ENCODE assay signal across 14 mouse cellular contexts in the genomic region with DNA sequence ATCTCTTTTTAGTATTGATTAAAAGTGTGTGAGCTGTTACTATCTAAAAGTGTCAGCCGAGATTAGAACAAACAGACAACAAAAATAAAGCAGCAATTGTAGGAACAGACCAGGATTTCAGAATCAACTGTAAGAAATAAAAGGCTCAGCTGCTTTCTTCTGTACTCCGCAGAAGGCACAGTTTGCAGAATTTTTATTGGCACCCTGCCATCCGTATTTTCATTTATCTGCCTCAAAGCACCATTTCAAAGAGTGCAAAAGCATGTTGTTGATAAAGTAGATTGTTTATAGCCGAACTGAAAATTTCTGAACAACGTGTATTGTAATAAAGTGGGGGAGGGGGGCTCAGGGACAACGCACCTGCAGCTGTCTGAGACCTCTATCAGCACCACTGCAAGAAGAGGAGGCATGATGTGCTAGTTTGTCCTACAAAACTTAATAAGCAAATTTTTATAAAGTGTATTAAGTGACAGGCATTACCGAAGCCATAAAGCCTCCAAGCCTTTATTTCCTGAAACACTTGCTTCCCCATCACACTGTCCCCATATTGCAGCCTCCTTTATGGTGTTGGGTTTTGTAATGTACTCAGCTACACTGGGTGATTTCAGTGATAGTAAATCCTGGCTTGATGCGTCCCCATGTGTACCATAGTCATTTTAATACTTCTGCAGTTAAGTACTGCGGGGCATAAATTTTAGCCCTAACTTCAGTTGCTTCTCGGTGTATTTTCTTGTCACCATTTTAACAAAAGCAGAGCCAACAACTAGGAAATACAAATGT.
"Had no signal": no experiment of that assay in that cellular context is flagged by ENCODE, and none has a peak within 500 bp of the region (broad histone marks: within the 10 kb centered on the region; RNA-seq: fewer than 3 reads in every experiment).

No protein-coding gene starts in this region.

- ATAC-seq: intestine, postnatal 0 days; liver, postnatal 0 days; lung, postnatal 0 days; midbrain, embryonic 16.5 days had no signal

- H3K4me2 ChIP-seq: limb, embryonic 12.5 days; liver, embryonic 13.5 days; stomach, embryonic 15.5 days had no signal

- H3K27me3 ChIP-seq: limb, embryonic 12.5 days; liver, embryonic 13.5 days; stomach, embryonic 15.5 days had no signal

- H3K36me3 ChIP-seq: limb, embryonic 12.5 days; liver, embryonic 13.5 days; stomach, embryonic 15.5 days had no signal

- H3K9me3 ChIP-seq: limb, embryonic 12.5 days; liver, embryonic 13.5 days; stomach, embryonic 15.5 days had no signal

- H3K27ac ChIP-seq: limb, embryonic 12.5 days; liver, embryonic 13.5 days; stomach, embryonic 15.5 days had no signal

- H3K4me3 ChIP-seq: limb, embryonic 12.5 days; liver, embryonic 13.5 days; stomach, embryonic 15.5 days had no signal

- DNase-seq: kidney, adult 8-10 months; kidney, postnatal 25 days; liver; liver, embryonic 13.5 days; liver, postnatal 0 days; lung, postnatal 36 days; right cerebral cortex, postnatal 14 days; thymus, adult 2 months; thymus, postnatal 36 days had no signal

- H3K9ac ChIP-seq: limb, embryonic 12.5 days; liver, embryonic 13.5 days; liver, postnatal 0 days; stomach, embryonic 15.5 days had no signal

- H3K4me1 ChIP-seq: liver, embryonic 13.5 days; stomach, embryonic 15.5 days had no signal
